Comparison of ENCODE assay signal across 9 mouse cellular contexts in the genomic region with DNA sequence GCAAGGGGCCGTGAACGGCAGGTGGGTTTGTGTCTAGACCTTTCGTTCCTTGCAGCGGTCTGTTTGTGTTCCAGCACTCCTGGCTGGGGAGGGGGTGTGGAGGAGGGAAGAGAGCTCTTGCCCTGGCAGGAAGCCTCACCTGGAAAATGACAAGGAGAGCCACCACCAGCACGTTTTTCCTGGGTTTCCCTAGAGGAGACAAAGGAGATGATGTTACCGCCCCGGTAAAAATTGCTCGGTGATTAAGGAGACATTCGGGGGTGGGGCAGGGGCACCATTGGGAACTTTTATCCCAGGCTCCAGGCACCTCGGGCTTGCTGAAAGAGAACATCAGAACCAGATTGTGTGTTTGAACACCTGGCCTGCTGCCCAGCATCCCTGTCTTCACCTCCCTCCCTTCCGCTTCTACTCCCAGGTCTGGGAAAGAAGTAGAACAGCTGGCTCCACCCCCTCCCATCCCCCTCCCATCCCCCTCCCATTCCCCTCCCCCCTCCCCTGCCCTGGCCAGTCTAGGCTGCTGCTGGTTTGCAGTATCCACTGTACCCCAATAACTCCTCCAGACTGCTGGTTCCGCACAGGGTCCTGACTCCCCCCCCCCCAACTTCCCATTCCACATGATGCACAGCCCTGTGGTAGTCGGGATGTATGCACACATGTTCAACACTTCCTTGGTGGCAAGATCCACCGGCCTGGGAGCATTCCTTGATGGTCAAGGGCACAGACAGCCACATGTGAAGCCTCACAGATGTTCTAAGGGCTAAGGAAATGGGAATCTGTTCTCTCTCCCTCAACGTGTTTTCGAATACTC. TPM values are rescaled to one million over a fixed set of nuclear protein-coding genes. Genes with fewer than 3 reads are reported as not detected.
A peak's percentile ranks its signal among the peaks of the same experiment; 100 is the strongest.
DNase-seq lines count a peak whose midpoint lies in the region; ATAC-seq lines count a peak whose summit lies in the region.
"Had no signal": no experiment of that assay in that cellular context is flagged by ENCODE, and none has a peak within 500 bp of the region (broad histone marks: within the 10 kb centered on the region; RNA-seq: fewer than 3 reads in every experiment).

No protein-coding gene starts in this region.

- peaks cover 9% of the 10 kb centered on the region; the same call in 1 of the 2 replicates for H3K27me3 ChIP-seq in limb, embryonic 10.5 days (ENCODE audit: low read depth, poor library complexity, severe bottlenecking)
- H3K27me3 ChIP-seq in stomach, embryonic 16.5 days (ENCODE audit: control insufficient read depth, insufficient read depth, low read length), result no peaks in the 10 kb centered on the region

- ATAC-seq in stomach, embryonic 16.5 days (ENCODE audit: insufficient read depth, low FRiP score), result 0 out of 2 replicates have a peak, but pooled peaks have one; percentile 4

- H3K27ac ChIP-seq in limb, embryonic 10.5 days, result peak overlapping the region; percentile 94
- peak overlapping the region; percentile 95 for H3K27ac ChIP-seq in stomach, embryonic 16.5 days (ENCODE audit: low read length)
- H3K27ac ChIP-seq: layer of hippocampus, adult 2 months had no signal

- intact Hi-C loops in heart, postnatal 36 days (cut with DNase I), result loop anchor here (1.0 to 5.0 kb wide), 4 partner anchors 22 to 292 kb away; no protein-coding TSS in a partner anchor

- peaks cover 75% of the 10 kb centered on the region for H3K4me1 ChIP-seq in limb, embryonic 10.5 days
- peaks cover 33% of the 10 kb centered on the region for H3K4me1 ChIP-seq in stomach, embryonic 16.5 days (ENCODE audit: control insufficient read depth, insufficient read depth, low read length)

- peak overlapping the region; percentile 44 for H3K9ac ChIP-seq in stomach, embryonic 16.5 days (ENCODE audit: low read length)

- peak overlapping the region; percentile 27 for H3K4me3 ChIP-seq in limb, embryonic 10.5 days
- H3K4me3 ChIP-seq in stomach, embryonic 16.5 days (replicated peaks; ENCODE audit: low read length), result no peak overlapping the region
- H3K4me3 ChIP-seq: layer of hippocampus, adult 2 months had no signal

- H3K36me3 ChIP-seq in limb, embryonic 10.5 days, result 0 out of 2 replicates have a peak, but pooled peaks cover 2% of the 10 kb centered on the region
- H3K36me3 ChIP-seq in stomach, embryonic 16.5 days (ENCODE audit: control insufficient read depth, insufficient read depth, low read length), result no peaks in the 10 kb centered on the region

- peak overlapping the region; percentile 23; the same call in 1 of the 2 replicates for H3K4me2 ChIP-seq in stomach, embryonic 16.5 days (ENCODE audit: low read depth, low read length)

- H3K9me3 ChIP-seq in limb, embryonic 10.5 days (replicated peaks), result no peaks in the 10 kb centered on the region
- no peaks in the 10 kb centered on the region for H3K9me3 ChIP-seq in stomach, embryonic 16.5 days (replicated peaks; ENCODE audit: control insufficient read depth, low read length)

- WGBS in limb, embryonic 10.5 days, result 13% methylated on average over 16 of the region's 16 CpGs
- 10% methylated on average over 15 of the region's 16 CpGs for WGBS in stomach, embryonic 16.5 days

- DNase-seq in heart, adult 11 months, result peak; percentile 94
- DNase-seq in heart, postnatal 36 days, result no peak
- DNase-seq in thymus, postnatal 0 days (ENCODE audit: low spot score), result peak; percentile 5
- no peak for DNase-seq in thymus, postnatal 14 days
- peak; percentile 73 for DNase-seq in limb, embryonic 10.5 days (ENCODE audit: low spot score)
- no peak for DNase-seq in yolk sac, embryonic 10.5 days (ENCODE audit: low spot score)
- DNase-seq in cerebellum, postnatal 4 days (ENCODE audit: low spot score in 2 of 2), result no peak

RNA-seq across cellular contexts. Expression of gene Ccr7, which starts 5.8 kb away (rescaled TPM):
- total RNA-seq in heart, postnatal 36 days (2021), result under 1 TPM; 0.38 to 0.58 TPM
- 36.2 and 37.4 TPM in 2 replicates for polyA plus RNA-seq in thymus, postnatal 0 days (2015; fragmentation: Nextera tagmentation; extraction: Ambion mirVana)
- 0.82 and 1.3 TPM in 2 replicates for polyA plus RNA-seq in limb, embryonic 10.5 days (2016; fragmentation: Nextera tagmentation; extraction: Ambion mirVana)
- 0.19 TPM in 2 replicates for polyA plus RNA-seq in stomach, embryonic 16.5 days (2015; fragmentation: Nextera tagmentation; extraction: Ambion mirVana)
- total RNA-seq: layer of hippocampus, adult 2 months had no signal

RNA-seq across cellular contexts. Expression of gene Tns4, which starts 60.0 kb away (rescaled TPM):
- under 1 TPM; 0.27 to 0.36 TPM for total RNA-seq in heart, postnatal 36 days (2021)
- 1.4 and 1.7 TPM in 2 replicates for polyA plus RNA-seq in thymus, postnatal 0 days (2015; fragmentation: Nextera tagmentation; extraction: Ambion mirVana)
- polyA plus RNA-seq in limb, embryonic 10.5 days (2016; fragmentation: Nextera tagmentation; extraction: Ambion mirVana), result 0.74 and 1.4 TPM in 2 replicates
- polyA plus RNA-seq in stomach, embryonic 16.5 days (2015; fragmentation: Nextera tagmentation; extraction: Ambion mirVana), result 1.8 and 2.4 TPM in 2 replicates
- total RNA-seq: layer of hippocampus, adult 2 months had no signal

Comparison
In these comparisons a context has a peak if more than half of its experiments do, and no peak if none do; other contexts are left out.
1. DNase-seq: peak in heart, adult 11 months (single experiment), thymus, postnatal 0 days (single experiment) and limb, embryonic 10.5 days (single experiment); none in heart, postnatal 36 days (0 of 2), thymus, postnatal 14 days (single experiment), yolk sac, embryonic 10.5 days (single experiment) and cerebellum, postnatal 4 days (0 of 2).
2. RNA of gene Ccr7, which starts 5.8 kb away (polyA plus RNA-seq): 36.2 to 37.4 TPM in thymus, postnatal 0 days; 0.82 to 1.3 TPM in limb, embryonic 10.5 days and 0.19 TPM in stomach, embryonic 16.5 days; every median in the first group is over 10 times any median in the second.